Mouse (Mus musculus) lung, postnatal 4 days (tissue): Measurements from ENCODE around the gene Osbpl9.

Experiments used
- DNase-seq, 2 experiments: peaks; one replicate each; pipeline ENCODE4 v3.0.0; 2021

Osbpl9 gene

GRCm38 (mm10) chr4:109025061-109025460 is 177.0 kb downstream of the Osbpl9 start:
- no peak for DNase-seq

- no peak for DNase-seq
These were observed 180.1 kb downstream of the Osbpl9 start for GRCm38 (mm10) chr4:109021976-109022375.

GRCm38 (mm10) chr4:109019301-109019700 is 182.8 kb downstream of the Osbpl9 start:
- no peak for DNase-seq

- peak in 1 of 2 experiments; percentile 5 for DNase-seq
These were observed 184.6 kb downstream of the Osbpl9 start for GRCm38 (mm10) chr4:109017441-109017840.

GRCm38 (mm10) chr4:109014091-109014490 is 188.0 kb downstream of the Osbpl9 start:
- no peak for DNase-seq
